Mouse (Mus musculus): ENCODE results near the gene Xrcc4.
"Not testable (repeated sequence)": the region's sequence is repeated elsewhere in the genome, so short reads cannot be mapped to it uniquely, and the experiment has no call there.

Gene Xrcc4

GRCm38 (mm10) chr13:90088962-90089824, at the start of gene Xrcc4, which contains the start of gene Tmem167:
TSS of gene Xrcc4 (minus strand) at chr13:90089608.
TSS of gene Tmem167 (plus strand) at chr13:90089123.
- peak; percentile 96 for DNase-seq

- peak; percentile 3 for DNase-seq
These were observed 46.9 kb upstream of the Xrcc4 start for GRCm38 (mm10) chr13:90136156-90136910.

- DNase-seq: no peak
These were observed 22.3 kb upstream of the Xrcc4 start for GRCm38 (mm10) chr13:90111681-90112080.

- not testable (repeated sequence) for DNase-seq
These were observed 19.3 kb upstream of the Xrcc4 start for GRCm38 (mm10) chr13:90108746-90109145.

- DNase-seq: no peak
These were observed 16.7 kb upstream of the Xrcc4 start for GRCm38 (mm10) chr13:90106139-90106538.

GRCm38 (mm10) chr13:90101514-90101913, 12.1 kb upstream of the Xrcc4 start:
- no peak for DNase-seq

GRCm38 (mm10) chr13:90089825-90090183, 396 bp upstream of the Xrcc4 start:
- no peak for DNase-seq

- no peak for DNase-seq
These were observed 27.5 kb downstream of the Xrcc4 start for GRCm38 (mm10) chr13:90061877-90062276.

- DNase-seq: no peak
These were observed 37.0 kb downstream of the Xrcc4 start for GRCm38 (mm10) chr13:90052408-90052807.

- no peak for DNase-seq
These were observed 37.7 kb downstream of the Xrcc4 start for GRCm38 (mm10) chr13:90051735-90052134.

GRCm38 (mm10) chr13:90039613-90040012, 49.8 kb downstream of the Xrcc4 start:
- no peak for DNase-seq

GRCm38 (mm10) chr13:90032977-90033376, 56.4 kb downstream of the Xrcc4 start:
- no peak for DNase-seq

- DNase-seq: no peak
These were observed 56.9 kb downstream of the Xrcc4 start for GRCm38 (mm10) chr13:90032523-90032922.

GRCm38 (mm10) chr13:90030911-90031310, 58.5 kb downstream of the Xrcc4 start:
- DNase-seq: no peak

GRCm38 (mm10) chr13:90012620-90013019, 76.8 kb downstream of the Xrcc4 start:
- no peak for DNase-seq

GRCm38 (mm10) chr13:90012198-90012597, 77.2 kb downstream of the Xrcc4 start:
- DNase-seq: no peak

GRCm38 (mm10) chr13:90011129-90011528, 78.3 kb downstream of the Xrcc4 start:
- DNase-seq: no peak

GRCm38 (mm10) chr13:90009786-90010185, 79.6 kb downstream of the Xrcc4 start:
- no peak for DNase-seq

- no peak for DNase-seq
These were observed 83.8 kb downstream of the Xrcc4 start for GRCm38 (mm10) chr13:90005561-90005960.

GRCm38 (mm10) chr13:89997531-89997930, 91.9 kb downstream of the Xrcc4 start:
- DNase-seq: no peak

GRCm38 (mm10) chr13:89986087-89986486, 103.3 kb downstream of the Xrcc4 start:
- DNase-seq: no peak

- DNase-seq: no peak
These were observed 118.5 kb downstream of the Xrcc4 start for GRCm38 (mm10) chr13:89970940-89971339.

GRCm38 (mm10) chr13:89968671-89969070, 120.7 kb downstream of the Xrcc4 start:
- no peak for DNase-seq

GRCm38 (mm10) chr13:89944354-89944753, 145.1 kb downstream of the Xrcc4 start:
- DNase-seq: no peak

Data from lung, postnatal 14 days (tissue).